Mouse (Mus musculus) embryonic fibroblast, embryonic 13.5 days (primary cell): ENCODE data around the gene Igf2r.

Source experiments
- CTCF ChIP-seq: IDR thresholded peaks from 2 replicates; pipeline ENCODE4 v1.5.1; 2011; ENCODE audit warnings: mild to moderate bottlenecking, control low read depth, low read length, moderate library complexity, borderline replicate concordance; ENCODE audit not compliant: insufficient read depth
- POLR2A ChIP-seq: IDR thresholded peaks from 2 replicates; pipeline ENCODE4 v1.6.1; 2011; ENCODE audit warnings: low read depth, mild to moderate bottlenecking, control low read depth, low read length, moderate library complexity

GRCm38 (mm10) chr17:12739516-12739915, 29.9 kb downstream of the Igf2r start:
- TF ChIP-seq CTCF (no peak), POLR2A (no peak)
